In the genomic region with DNA sequence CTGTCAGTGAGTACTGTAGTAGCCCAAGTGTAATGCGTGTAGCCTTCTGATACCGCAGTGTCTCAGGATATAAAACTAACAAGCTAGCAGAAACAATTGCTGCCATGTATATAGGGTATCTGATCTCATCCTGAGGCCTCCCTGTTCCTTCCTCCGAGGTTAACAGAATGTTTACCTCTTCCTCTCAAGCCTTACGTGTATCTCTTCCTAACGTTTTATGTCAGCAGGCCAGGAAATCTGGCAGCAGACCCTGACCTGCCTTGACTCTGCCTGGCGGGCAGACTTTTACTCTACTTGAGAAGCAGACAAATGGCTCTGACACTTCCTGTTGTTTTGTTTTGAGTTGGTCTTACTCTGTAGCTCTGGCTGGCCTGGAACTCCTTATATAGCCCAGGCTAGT, we compare ENCODE assay signal across 17 mouse cellular contexts. TPM values are rescaled to one million over a fixed set of nuclear protein-coding genes. Genes with fewer than 3 reads are reported as not detected.
DNase-seq lines count a peak whose midpoint lies in the region; ATAC-seq and TF ChIP-seq lines count a peak whose summit lies in the region.
"Had no signal": no experiment of that assay in that cellular context is flagged by ENCODE, and none has a peak within 500 bp of the region (broad histone marks: within the 10 kb centered on the region; RNA-seq: fewer than 3 reads in every experiment).

No protein-coding gene starts in this region.

- no peak overlapping the region for H3K4me2 ChIP-seq in heart, embryonic 15.5 days
- H3K4me2 ChIP-seq in lung, embryonic 15.5 days: no peak overlapping the region
- no peak overlapping the region for H3K4me2 ChIP-seq in limb, embryonic 14.5 days (replicated peaks; ENCODE audit: low read depth, low read length, severe bottlenecking)
- no peak overlapping the region for H3K4me2 ChIP-seq in stomach, embryonic 16.5 days (ENCODE audit: low read depth, low read length)
- no peak overlapping the region for H3K4me2 ChIP-seq in forebrain, embryonic 15.5 days (replicated peaks)
- H3K4me2 ChIP-seq: midbrain, embryonic 12.5 days; neural tube, embryonic 12.5 days had no signal

- no peak for DNase-seq in heart, adult 8-10 months (ENCODE audit: low spot score)
- no peak for DNase-seq in lung, adult 18-20 months
- DNase-seq in limb, embryonic 14.5 days (ENCODE audit: low spot score): no peak
- DNase-seq: adrenal gland, postnatal 10 days; cerebellum, postnatal 36 days; layer of hippocampus, adult 9-11 months; left cerebral cortex, postnatal 4 days; right cerebral cortex, adult 18-20 months; thymus, postnatal 36 days had no signal

- WGBS in heart, embryonic 15.5 days: 58% methylated on average over 6 of the region's 6 CpGs
- WGBS in lung, embryonic 15.5 days: 57% methylated on average over 6 of the region's 6 CpGs
- 70% methylated on average over 6 of the region's 6 CpGs for WGBS in limb, embryonic 14.5 days
- 60% methylated on average over 6 of the region's 6 CpGs for WGBS in stomach, embryonic 16.5 days
- WGBS in forebrain, embryonic 15.5 days: 90% methylated on average over 6 of the region's 6 CpGs

- peaks cover 49% of the 10 kb centered on the region for H3K36me3 ChIP-seq in heart, embryonic 15.5 days
- peaks cover 55% of the 10 kb centered on the region for H3K36me3 ChIP-seq in lung, embryonic 15.5 days
- H3K36me3 ChIP-seq in limb, embryonic 14.5 days (ENCODE audit: control insufficient read depth, insufficient read depth, low read length): peaks cover 64% of the 10 kb centered on the region
- H3K36me3 ChIP-seq in stomach, embryonic 16.5 days (ENCODE audit: control insufficient read depth, insufficient read depth, low read length): peaks cover 23% of the 10 kb centered on the region; the same call in 1 of the 2 replicates
- H3K36me3 ChIP-seq in forebrain, embryonic 15.5 days: peaks cover 59% of the 10 kb centered on the region

- no peaks in the 10 kb centered on the region for H3K27me3 ChIP-seq in heart, embryonic 15.5 days
- H3K27me3 ChIP-seq in lung, embryonic 15.5 days: no peaks in the 10 kb centered on the region
- H3K27me3 ChIP-seq in limb, embryonic 14.5 days (ENCODE audit: control insufficient read depth, insufficient read depth, low read length): no peaks in the 10 kb centered on the region
- no peaks in the 10 kb centered on the region for H3K27me3 ChIP-seq in stomach, embryonic 16.5 days (ENCODE audit: control insufficient read depth, insufficient read depth, low read length)
- no peaks in the 10 kb centered on the region for H3K27me3 ChIP-seq in forebrain, embryonic 15.5 days
- H3K27me3 ChIP-seq: CH12.LX; midbrain, embryonic 12.5 days; neural tube, embryonic 12.5 days had no signal

- ATAC-seq in heart, embryonic 15.5 days (replicated peaks; ENCODE audit: insufficient number of reproducible peaks, insufficient read depth, low FRiP score, low read depth): peak; percentile 30; the same call in 1 of the 2 replicates
- ATAC-seq in lung, embryonic 15.5 days (ENCODE audit: borderline replicate concordance, extremely low read depth, low FRiP score, low TSS enrichment): peak; percentile 53; the same call in 1 of the 2 replicates
- ATAC-seq in limb, embryonic 14.5 days (ENCODE audit: low FRiP score, low read depth): no peak
- peak; percentile 19; the same call in 1 of the 2 replicates for ATAC-seq in stomach, embryonic 16.5 days (ENCODE audit: insufficient read depth, low FRiP score)
- no peak for ATAC-seq in forebrain, embryonic 15.5 days (replicated peaks)

- H3K9me3 ChIP-seq in heart, embryonic 15.5 days (replicated peaks): no peaks in the 10 kb centered on the region
- no peaks in the 10 kb centered on the region for H3K9me3 ChIP-seq in lung, embryonic 15.5 days
- no peaks in the 10 kb centered on the region for H3K9me3 ChIP-seq in limb, embryonic 14.5 days (ENCODE audit: control insufficient read depth, low read length)
- no peaks in the 10 kb centered on the region for H3K9me3 ChIP-seq in stomach, embryonic 16.5 days (replicated peaks; ENCODE audit: control insufficient read depth, low read length)
- no peaks in the 10 kb centered on the region for H3K9me3 ChIP-seq in forebrain, embryonic 15.5 days
- H3K9me3 ChIP-seq: midbrain, embryonic 12.5 days; neural tube, embryonic 12.5 days had no signal

- peak overlapping the region; percentile 75 for H3K27ac ChIP-seq in heart, embryonic 15.5 days
- H3K27ac ChIP-seq in lung, embryonic 15.5 days: peak overlapping the region; percentile 79
- H3K27ac ChIP-seq in limb, embryonic 14.5 days (replicated peaks; ENCODE audit: low read depth, low read length): 0 out of 2 replicates have a peak overlapping the region, but pooled peaks have one; percentile 20
- 0 out of 2 replicates have a peak overlapping the region, but pooled peaks have one; percentile 3 for H3K27ac ChIP-seq in stomach, embryonic 16.5 days (ENCODE audit: low read length)
- H3K27ac ChIP-seq in forebrain, embryonic 15.5 days (replicated peaks): no peak overlapping the region
- H3K27ac ChIP-seq: midbrain, embryonic 12.5 days; neural tube, embryonic 12.5 days had no signal

- no peak overlapping the region for H3K4me3 ChIP-seq in heart, embryonic 15.5 days
- H3K4me3 ChIP-seq in lung, embryonic 15.5 days: no peak overlapping the region
- H3K4me3 ChIP-seq in limb, embryonic 14.5 days (replicated peaks; ENCODE audit: low read length): no peak overlapping the region
- H3K4me3 ChIP-seq in stomach, embryonic 16.5 days (replicated peaks; ENCODE audit: low read length): no peak overlapping the region
- no peak overlapping the region for H3K4me3 ChIP-seq in forebrain, embryonic 15.5 days
- H3K4me3 ChIP-seq: midbrain, embryonic 12.5 days; neural tube, embryonic 12.5 days had no signal

- peaks cover 21% of the 10 kb centered on the region for H3K4me1 ChIP-seq in heart, embryonic 15.5 days (replicated peaks)
- peaks cover 19% of the 10 kb centered on the region for H3K4me1 ChIP-seq in lung, embryonic 15.5 days
- H3K4me1 ChIP-seq in limb, embryonic 14.5 days (ENCODE audit: control insufficient read depth, insufficient read depth, low read length): peaks cover 11% of the 10 kb centered on the region
- H3K4me1 ChIP-seq in stomach, embryonic 16.5 days (ENCODE audit: control insufficient read depth, insufficient read depth, low read length): peaks cover 11% of the 10 kb centered on the region
- H3K4me1 ChIP-seq in forebrain, embryonic 15.5 days: peaks cover 11% of the 10 kb centered on the region

- no peak overlapping the region for H3K9ac ChIP-seq in heart, embryonic 15.5 days
- H3K9ac ChIP-seq in lung, embryonic 15.5 days: no peak overlapping the region
- no peak overlapping the region for H3K9ac ChIP-seq in limb, embryonic 14.5 days (ENCODE audit: low read depth, low read length, severe bottlenecking)
- H3K9ac ChIP-seq in stomach, embryonic 16.5 days (ENCODE audit: low read length): no peak overlapping the region
- no peak overlapping the region for H3K9ac ChIP-seq in forebrain, embryonic 15.5 days (replicated peaks)
- H3K9ac ChIP-seq: midbrain, embryonic 12.5 days; neural tube, embryonic 12.5 days had no signal

- no peak for TF ChIP-seq POLR2A in limb, embryonic 14.5 days (IDR thresholded peaks at IDR 0.05; ENCODE audit: borderline replicate concordance, extremely low read depth, insufficient read depth, insufficient read length)

RNA-seq across cellular contexts. Expression of gene Tmod4, which starts 2.7 kb away (rescaled TPM):
- polyA plus RNA-seq in heart, embryonic 15.5 days (2015; fragmentation: Nextera tagmentation; extraction: Ambion mirVana): 1.4 and 2.1 TPM in 2 replicates
- total RNA-seq in heart, adult 8-10 months (2022): 10 to 100 TPM; 35.7 to 43.4 (median 39.0) TPM
- polyA plus RNA-seq in lung, embryonic 15.5 days (2015; fragmentation: Nextera tagmentation; extraction: Ambion mirVana): 1.3 and 2.1 TPM in 2 replicates
- 3.2 and 5.0 TPM in 2 replicates for polyA plus RNA-seq in limb, embryonic 14.5 days (2012; rRNA removed)
- 2.9 and 3.7 TPM in 2 replicates for polyA plus RNA-seq in limb, embryonic 14.5 days (2014; fragmentation: Nextera tagmentation; extraction: Ambion mirVana)
- 2.2 and 7.3 TPM in 2 replicates for polyA plus RNA-seq in stomach, embryonic 16.5 days (2015; fragmentation: Nextera tagmentation; extraction: Ambion mirVana)
- polyA plus RNA-seq in forebrain, embryonic 15.5 days (2015; fragmentation: Nextera tagmentation; extraction: Ambion mirVana): 0.74 and 1.1 TPM in 2 replicates
- total RNA-seq: hematopoietic stem cell, adult 5-6 weeks had no signal

RNA-seq across cellular contexts. Expression of gene Vps72, which starts 10.8 kb away (rescaled TPM):
- 79.5 and 99.3 TPM in 2 replicates for polyA plus RNA-seq in heart, embryonic 15.5 days (2015; fragmentation: Nextera tagmentation; extraction: Ambion mirVana)
- 10 to 100 TPM; 27.9 to 35.3 (median 32.0) TPM for total RNA-seq in heart, adult 8-10 months (2022)
- polyA plus RNA-seq in lung, embryonic 15.5 days (2015; fragmentation: Nextera tagmentation; extraction: Ambion mirVana): 163 and 165 TPM in 2 replicates
- 125 and 130 TPM in 2 replicates for polyA plus RNA-seq in limb, embryonic 14.5 days (2012; rRNA removed)
- 141 and 163 TPM in 2 replicates for polyA plus RNA-seq in limb, embryonic 14.5 days (2014; fragmentation: Nextera tagmentation; extraction: Ambion mirVana)
- polyA plus RNA-seq in stomach, embryonic 16.5 days (2015; fragmentation: Nextera tagmentation; extraction: Ambion mirVana): 102 and 123 TPM in 2 replicates
- polyA plus RNA-seq in forebrain, embryonic 15.5 days (2015; fragmentation: Nextera tagmentation; extraction: Ambion mirVana): 235 and 247 TPM in 2 replicates

RNA-seq across cellular contexts. Expression of gene Scnm1, which starts 12.2 kb away (rescaled TPM):
- polyA plus RNA-seq in heart, embryonic 15.5 days (2015; fragmentation: Nextera tagmentation; extraction: Ambion mirVana): 51.0 and 54.2 TPM in 2 replicates
- total RNA-seq in heart, adult 8-10 months (2022): 10 to 100 TPM; 29.0 to 39.4 (median 33.2) TPM
- 64.0 and 71.4 TPM in 2 replicates for polyA plus RNA-seq in lung, embryonic 15.5 days (2015; fragmentation: Nextera tagmentation; extraction: Ambion mirVana)
- polyA plus RNA-seq in limb, embryonic 14.5 days (2012; rRNA removed): 85.0 and 106 TPM in 2 replicates
- 65.7 and 73.1 TPM in 2 replicates for polyA plus RNA-seq in limb, embryonic 14.5 days (2014; fragmentation: Nextera tagmentation; extraction: Ambion mirVana)
- polyA plus RNA-seq in stomach, embryonic 16.5 days (2015; fragmentation: Nextera tagmentation; extraction: Ambion mirVana): 55.8 and 58.2 TPM in 2 replicates
- 105 and 108 TPM in 2 replicates for polyA plus RNA-seq in forebrain, embryonic 15.5 days (2015; fragmentation: Nextera tagmentation; extraction: Ambion mirVana)

RNA-seq across cellular contexts. Expression of gene Lysmd1, which starts 12.3 kb away (rescaled TPM):
- polyA plus RNA-seq in heart, embryonic 15.5 days (2015; fragmentation: Nextera tagmentation; extraction: Ambion mirVana): 9.4 and 10.4 TPM in 2 replicates
- 1 to 10 TPM; 4.8 to 5.4 (median 5.0) TPM for total RNA-seq in heart, adult 8-10 months (2022)
- polyA plus RNA-seq in lung, embryonic 15.5 days (2015; fragmentation: Nextera tagmentation; extraction: Ambion mirVana): 13.3 and 14.9 TPM in 2 replicates
- polyA plus RNA-seq in limb, embryonic 14.5 days (2012; rRNA removed): 11.7 and 11.8 TPM in 2 replicates
- polyA plus RNA-seq in limb, embryonic 14.5 days (2014; fragmentation: Nextera tagmentation; extraction: Ambion mirVana): 13.3 and 15.3 TPM in 2 replicates
- polyA plus RNA-seq in stomach, embryonic 16.5 days (2015; fragmentation: Nextera tagmentation; extraction: Ambion mirVana): 13.7 and 14.5 TPM in 2 replicates
- 39.8 and 42.2 TPM in 2 replicates for polyA plus RNA-seq in forebrain, embryonic 15.5 days (2015; fragmentation: Nextera tagmentation; extraction: Ambion mirVana)

RNA-seq across cellular contexts. Expression of gene Pip5k1a, which starts 14.8 kb away (rescaled TPM):
- polyA plus RNA-seq in heart, embryonic 15.5 days (2015; fragmentation: Nextera tagmentation; extraction: Ambion mirVana): 14.1 and 16.5 TPM in 2 replicates
- total RNA-seq in heart, adult 8-10 months (2022): 10 to 100 TPM; 15.4 to 17.4 (median 16.5) TPM
- polyA plus RNA-seq in lung, embryonic 15.5 days (2015; fragmentation: Nextera tagmentation; extraction: Ambion mirVana): 17.2 and 18.1 TPM in 2 replicates
- 35.1 and 41.2 TPM in 2 replicates for polyA plus RNA-seq in limb, embryonic 14.5 days (2012; rRNA removed)
- polyA plus RNA-seq in limb, embryonic 14.5 days (2014; fragmentation: Nextera tagmentation; extraction: Ambion mirVana): 15.7 and 16.5 TPM in 2 replicates
- polyA plus RNA-seq in stomach, embryonic 16.5 days (2015; fragmentation: Nextera tagmentation; extraction: Ambion mirVana): 18.6 and 19.0 TPM in 2 replicates
- polyA plus RNA-seq in forebrain, embryonic 15.5 days (2015; fragmentation: Nextera tagmentation; extraction: Ambion mirVana): 20.5 and 21.6 TPM in 2 replicates

Comparison
In these comparisons a context has a peak if more than half of its experiments do, and no peak if none do; other contexts are left out.
1. ATAC-seq: peak in heart, embryonic 15.5 days (single experiment), lung, embryonic 15.5 days (single experiment) and stomach, embryonic 16.5 days (single experiment); none in limb, embryonic 14.5 days (single experiment) and forebrain, embryonic 15.5 days (single experiment).